Mouse (Mus musculus): ENCODE measurements around the gene Gm10073. TPM values are rescaled to one million over a fixed set of nuclear protein-coding genes. Genes with fewer than 3 reads are reported as not detected.
"Not testable (repeated sequence)": the region's sequence is repeated elsewhere in the genome, so short reads cannot be mapped to it uniquely, and the experiment has no call there.

Gm10073 gene
- polyA plus RNA-seq, 1 experiment from 2014 or later = 7.2 TPM

- WGBS (ENCODE audit: insufficient replicate concordance) = 68% methylated on average over 5 of the region's 5 CpGs
- Histone ChIP-seq H3K4me3 (ENCODE audit: low read depth, low read length) (no peak overlapping the region), H3K36me3 (ENCODE audit: control insufficient read depth, insufficient read depth) (no peaks in the 10 kb centered on the region), H3K9me3 (replicated peaks; ENCODE audit: control insufficient read depth, low read length) (no peaks in the 10 kb centered on the region), H3K4me2 (ENCODE audit: low read depth, low read length) (no peak overlapping the region), H3K4me1 (ENCODE audit: control insufficient read depth, low read depth, low read length) (peaks cover 10% of the 10 kb centered on the region), H3K27ac (ENCODE audit: low read length) (no peak overlapping the region), H3K9ac (ENCODE audit: low read depth, low read length) (no peak overlapping the region), H3K27me3 (ENCODE audit: control insufficient read depth, insufficient read depth, low read depth, low read length) (no peaks in the 10 kb centered on the region)
- ATAC-seq (ENCODE audit: low read depth) = no peak
Measured at GRCm38 (mm10) chr8:106614704-106615103, 41.4 kb upstream of the Gm10073 start.

- Histone ChIP-seq H3K4me1 (ENCODE audit: control insufficient read depth, low read depth, low read length) (peaks cover 8% of the 10 kb centered on the region), H3K4me2 (ENCODE audit: low read depth, low read length) (no peak overlapping the region), H3K9ac (ENCODE audit: low read depth, low read length) (no peak overlapping the region), H3K27ac (ENCODE audit: low read length) (peak overlapping the region; percentile 57; the same call in 1 of the 2 replicates), H3K9me3 (replicated peaks; ENCODE audit: control insufficient read depth, low read length) (no peaks in the 10 kb centered on the region), H3K4me3 (ENCODE audit: low read depth, low read length) (no peak overlapping the region), H3K36me3 (ENCODE audit: control insufficient read depth, insufficient read depth) (no peaks in the 10 kb centered on the region), H3K27me3 (ENCODE audit: control insufficient read depth, insufficient read depth, low read depth, low read length) (no peaks in the 10 kb centered on the region)
- WGBS (ENCODE audit: insufficient replicate concordance) = 19% methylated on average over 3 of the region's 3 CpGs
- no peak for ATAC-seq (ENCODE audit: low read depth)
Measured at GRCm38 (mm10) chr8:106612047-106612446, 38.8 kb upstream of the Gm10073 start.

GRCm38 (mm10) chr8:106610958-106611640 is 37.8 kb upstream of the Gm10073 start:
- H3K4me3 ChIP-seq (ENCODE audit: low read depth, low read length) = no peak overlapping the region
- peaks cover 1% of the 10 kb centered on the region for H3K27me3 ChIP-seq (ENCODE audit: control insufficient read depth, insufficient read depth, low read depth, low read length)
- peaks cover 7% of the 10 kb centered on the region for H3K4me1 ChIP-seq (ENCODE audit: control insufficient read depth, low read depth, low read length)
- H3K9me3 ChIP-seq (replicated peaks; ENCODE audit: control insufficient read depth, low read length) = no peaks in the 10 kb centered on the region
- no peaks in the 10 kb centered on the region for H3K36me3 ChIP-seq (ENCODE audit: control insufficient read depth, insufficient read depth)
- WGBS (ENCODE audit: insufficient replicate concordance) = 41% methylated on average over 9 of the region's 9 CpGs
- H3K9ac ChIP-seq (ENCODE audit: low read depth, low read length) = no peak overlapping the region
- peak overlapping the region; percentile 57 for H3K27ac ChIP-seq (ENCODE audit: low read length)
- H3K4me2 ChIP-seq (ENCODE audit: low read depth, low read length) = no peak overlapping the region
- peak; percentile 53; the same call in 1 of the 2 replicates for ATAC-seq (ENCODE audit: low read depth)

- Histone ChIP-seq H3K4me2 (ENCODE audit: low read depth, low read length) (no peak overlapping the region), H3K9ac (ENCODE audit: low read depth, low read length) (no peak overlapping the region), H3K36me3 (ENCODE audit: control insufficient read depth, insufficient read depth) (no peaks in the 10 kb centered on the region), H3K27ac (ENCODE audit: low read length) (no peak overlapping the region), H3K27me3 (ENCODE audit: control insufficient read depth, insufficient read depth, low read depth, low read length) (peaks cover 14% of the 10 kb centered on the region), H3K9me3 (replicated peaks; ENCODE audit: control insufficient read depth, low read length) (no peaks in the 10 kb centered on the region), H3K4me3 (ENCODE audit: low read depth, low read length) (no peak overlapping the region), H3K4me1 (ENCODE audit: control insufficient read depth, low read depth, low read length) (peaks cover 7% of the 10 kb centered on the region)
- 43% methylated on average over 7 of the region's 7 CpGs for WGBS (ENCODE audit: insufficient replicate concordance)
- no peak for ATAC-seq (ENCODE audit: low read depth)
Measured at GRCm38 (mm10) chr8:106609076-106609903, 36.0 kb upstream of the Gm10073 start.

- Histone ChIP-seq H3K36me3 (ENCODE audit: control insufficient read depth, insufficient read depth) (no peaks in the 10 kb centered on the region), H3K27me3 (ENCODE audit: control insufficient read depth, insufficient read depth, low read depth, low read length) (peaks cover 23% of the 10 kb centered on the region), H3K4me2 (ENCODE audit: low read depth, low read length) (no peak overlapping the region), H3K9me3 (replicated peaks; ENCODE audit: control insufficient read depth, low read length) (no peaks in the 10 kb centered on the region), H3K4me3 (ENCODE audit: low read depth, low read length) (no peak overlapping the region), H3K27ac (ENCODE audit: low read length) (no peak overlapping the region), H3K4me1 (ENCODE audit: control insufficient read depth, low read depth, low read length) (peaks cover 7% of the 10 kb centered on the region), H3K9ac (ENCODE audit: low read depth, low read length) (no peak overlapping the region)
- ATAC-seq (ENCODE audit: low read depth) = no peak
- 36% methylated on average over 3 of the region's 3 CpGs for whole genome bisulfite sequencing (ENCODE audit: insufficient replicate concordance)
Measured at GRCm38 (mm10) chr8:106608425-106608824, 35.2 kb upstream of the Gm10073 start.

GRCm38 (mm10) chr8:106607783-106608182 is 34.5 kb upstream of the Gm10073 start:
- H3K27ac ChIP-seq (ENCODE audit: low read length) = not testable (repeated sequence)

GRCm38 (mm10) chr8:106606601-106607145 is 33.4 kb upstream of the Gm10073 start:
- no peak for ATAC-seq (ENCODE audit: low read depth)
- H3K4me2 ChIP-seq (ENCODE audit: low read depth, low read length) = no peak overlapping the region
- no peak overlapping the region for H3K4me3 ChIP-seq (ENCODE audit: low read depth, low read length)
- H3K9me3 ChIP-seq (replicated peaks; ENCODE audit: control insufficient read depth, low read length) = no peaks in the 10 kb centered on the region
- H3K27me3 ChIP-seq (ENCODE audit: control insufficient read depth, insufficient read depth, low read depth, low read length) = peaks cover 35% of the 10 kb centered on the region
- H3K27ac ChIP-seq (ENCODE audit: low read length) = peak overlapping the region; percentile 57; the same call in 1 of the 2 replicates
- 16% methylated on average over 15 of the region's 15 CpGs for WGBS (ENCODE audit: insufficient replicate concordance)
- H3K4me1 ChIP-seq (ENCODE audit: control insufficient read depth, low read depth, low read length) = peaks cover 3% of the 10 kb centered on the region
- H3K36me3 ChIP-seq (ENCODE audit: control insufficient read depth, insufficient read depth) = no peaks in the 10 kb centered on the region
- H3K9ac ChIP-seq (ENCODE audit: low read depth, low read length) = no peak overlapping the region

More at GRCm38 (mm10) chr8:106607783-106608182, 34.5 kb upstream of the Gm10073 start:
- ATAC-seq (ENCODE audit: low read depth); H3K9ac ChIP-seq (ENCODE audit: low read depth, low read length); H3K9me3 ChIP-seq (replicated peaks; ENCODE audit: control insufficient read depth, low read length); H3K4me1 ChIP-seq (ENCODE audit: control insufficient read depth, low read depth, low read length); H3K4me3 ChIP-seq (ENCODE audit: low read depth, low read length); H3K36me3 ChIP-seq (ENCODE audit: control insufficient read depth, insufficient read depth); H3K4me2 ChIP-seq (ENCODE audit: low read depth, low read length): not testable (repeated sequence)
- peaks cover 30% of the 10 kb centered on the region for H3K27me3 ChIP-seq (ENCODE audit: control insufficient read depth, insufficient read depth, low read depth, low read length)
- 55% methylated on average over 4 of the region's 4 CpGs for WGBS (ENCODE audit: insufficient replicate concordance)

- Histone ChIP-seq H3K4me3 (ENCODE audit: low read depth, low read length) (no peak overlapping the region), H3K27me3 (ENCODE audit: control insufficient read depth, insufficient read depth, low read depth, low read length) (peaks cover 35% of the 10 kb centered on the region), H3K9me3 (replicated peaks; ENCODE audit: control insufficient read depth, low read length) (no peaks in the 10 kb centered on the region), H3K4me2 (ENCODE audit: low read depth, low read length) (no peak overlapping the region), H3K4me1 (ENCODE audit: control insufficient read depth, low read depth, low read length) (no peaks in the 10 kb centered on the region; the same call in none of the 2 replicates), H3K9ac (ENCODE audit: low read depth, low read length) (no peak overlapping the region), H3K27ac (ENCODE audit: low read length) (peak overlapping the region; percentile 63), H3K36me3 (ENCODE audit: control insufficient read depth, insufficient read depth) (no peaks in the 10 kb centered on the region)
- WGBS (ENCODE audit: insufficient replicate concordance) = 17% methylated on average over 4 of the region's 4 CpGs
- no peak for ATAC-seq (ENCODE audit: low read depth)
Measured at GRCm38 (mm10) chr8:106606121-106606520, 32.9 kb upstream of the Gm10073 start.
